Mouse (Mus musculus) lung, embryonic 15.5 days (tissue): ENCODE measurements around the gene Myo1d. TPM values are rescaled to one million over a fixed set of nuclear protein-coding genes. Genes with fewer than 3 reads are reported as not detected.

ENCODE experiments used
- ATAC-seq: fragments of 200-750 bp; cut with Nextera tagmentation; 2 replicates; pipeline ENCODE4 v1.8.0; 2017; ENCODE audit warnings: moderate number of reproducible peaks, borderline replicate concordance; ENCODE audit not compliant: low FRiP score, low TSS enrichment; ENCODE audit errors: extremely low read depth
- H3K27ac ChIP-seq: fragments of 300-500 bp; sonication (generic); 2 replicates; pipeline ENCODE4 v1.5.1; 2015; ENCODE audit warnings: moderate library complexity, mild to moderate bottlenecking, inconsistent platforms
- H3K27me3 ChIP-seq: fragments of 300-500 bp; sonication (generic); 2 replicates; pipeline ENCODE4 v1.6.1; 2015; ENCODE audit warnings: inconsistent platforms
- H3K36me3 ChIP-seq: fragments of 300-500 bp; sonication (generic); 2 replicates; pipeline ENCODE4 v1.6.1; 2015; ENCODE audit warnings: inconsistent platforms
- H3K4me1 ChIP-seq: fragments of 300-500 bp; sonication (generic); 2 replicates; pipeline ENCODE4 v1.6.1; 2015; ENCODE audit warnings: inconsistent platforms
- H3K4me2 ChIP-seq: fragments of 300-500 bp; sonication (generic); 2 replicates; pipeline ENCODE4 v1.6.1; 2015; ENCODE audit warnings: inconsistent platforms, mild to moderate bottlenecking, moderate library complexity
- H3K4me3 ChIP-seq: fragments of 300-500 bp; sonication (generic); 2 replicates; pipeline ENCODE4 v1.5.1; 2015; ENCODE audit warnings: mild to moderate bottlenecking, inconsistent platforms
- H3K9ac ChIP-seq: fragments of 300-500 bp; sonication (generic); 2 replicates; pipeline ENCODE4 v1.6.1; 2015; ENCODE audit warnings: inconsistent platforms
- H3K9me3 ChIP-seq: fragments of 300-500 bp; sonication (generic); 2 replicates; pipeline ENCODE4 v1.6.1; 2016; ENCODE audit warnings: inconsistent platforms
- WGBS: fragments of 180-500 bp; shearing (Covaris S2); methylation state at CpG from one replicate; pipeline ENCODE4 v1.1.7; 2015; 5-methylcytosine and 5-hydroxymethylcytosine counted together
- polyA plus RNA-seq: library from polyadenylated mRNA; unstranded; fragments of >200 nt; fragmentation: Nextera tagmentation; extraction: Ambion mirVana; gene quantifications from 2 replicates; pipeline ENCODE4 v1.2.1, GENCODE M21; 2015

Gene Myo1d
- polyA plus RNA-seq, 1 experiment from 2014 or later: 18.8 TPM

- Histone ChIP-seq H3K9ac (no peak overlapping the region), H3K36me3 (no peaks in the 10 kb centered on the region), H3K4me3 (no peak overlapping the region), H3K9me3 (no peaks in the 10 kb centered on the region), H3K27ac (no peak overlapping the region), H3K27me3 (no peaks in the 10 kb centered on the region), H3K4me1 (peaks cover 28% of the 10 kb centered on the region), H3K4me2 (no peak overlapping the region)
- 83% methylated on average over 5 of the region's 5 CpGs for WGBS
- ATAC-seq: no peak
These were observed 286.6 kb downstream of the Myo1d start for GRCm38 (mm10) chr11:80493186-80493585.

GRCm38 (mm10) chr11:80490831-80491230 lies 289.0 kb downstream of the Myo1d start:
- 65% methylated on average over 10 of the region's 10 CpGs for WGBS
- peak; percentile 37; the same call in 1 of the 2 replicates for ATAC-seq
- Histone ChIP-seq H3K4me2 (no peak overlapping the region), H3K27me3 (no peaks in the 10 kb centered on the region), H3K4me3 (no peak overlapping the region), H3K4me1 (peaks cover 29% of the 10 kb centered on the region), H3K9ac (no peak overlapping the region), H3K9me3 (no peaks in the 10 kb centered on the region), H3K27ac (no peak overlapping the region), H3K36me3 (no peaks in the 10 kb centered on the region)

GRCm38 (mm10) chr11:80489882-80490196 lies 290.0 kb downstream of the Myo1d start:
- H3K4me3 ChIP-seq: no peak overlapping the region
- WGBS: 31% methylated on average over 5 of the region's 5 CpGs
- ATAC-seq: peak; percentile 10; the same call in 1 of the 2 replicates
- H3K4me2 ChIP-seq: peak overlapping the region; percentile 19; the same call in 1 of the 2 replicates
- peak overlapping the region; percentile 35; the same call in 1 of the 2 replicates for H3K27ac ChIP-seq
- H3K9me3 ChIP-seq: no peaks in the 10 kb centered on the region
- peaks cover 29% of the 10 kb centered on the region for H3K4me1 ChIP-seq
- no peak overlapping the region for H3K9ac ChIP-seq
- no peaks in the 10 kb centered on the region for H3K27me3 ChIP-seq
- no peaks in the 10 kb centered on the region for H3K36me3 ChIP-seq

GRCm38 (mm10) chr11:80489172-80489881 lies 290.5 kb downstream of the Myo1d start:
- peak overlapping the region; percentile 35 for H3K27ac ChIP-seq

GRCm38 (mm10) chr11:80487904-80488587 lies 291.8 kb downstream of the Myo1d start:
- H3K4me1 ChIP-seq: peaks cover 29% of the 10 kb centered on the region
- no peak overlapping the region for H3K27ac ChIP-seq
- H3K27me3 ChIP-seq: no peaks in the 10 kb centered on the region
- no peak for ATAC-seq
- WGBS: 70% methylated on average over 15 of the region's 15 CpGs
- no peak overlapping the region for H3K9ac ChIP-seq
- H3K4me2 ChIP-seq: no peak overlapping the region
- H3K9me3 ChIP-seq: no peaks in the 10 kb centered on the region
- no peaks in the 10 kb centered on the region for H3K36me3 ChIP-seq
- H3K4me3 ChIP-seq: no peak overlapping the region

More at GRCm38 (mm10) chr11:80489172-80489881, 290.5 kb downstream of the Myo1d start:
- Histone ChIP-seq H3K9me3 (no peaks in the 10 kb centered on the region), H3K27me3 (no peaks in the 10 kb centered on the region), H3K4me1 (peaks cover 29% of the 10 kb centered on the region), H3K4me2 (peak overlapping the region; percentile 19; the same call in 1 of the 2 replicates), H3K4me3 (no peak overlapping the region), H3K9ac (no peak overlapping the region), H3K36me3 (no peaks in the 10 kb centered on the region)
- 43% methylated on average over 12 of the region's 12 CpGs for WGBS
- peak; percentile 28; the same call in 1 of the 2 replicates for ATAC-seq

GRCm38 (mm10) chr11:80485622-80486206 lies 294.1 kb downstream of the Myo1d start:
- H3K4me3 ChIP-seq: no peak overlapping the region
- no peak for ATAC-seq
- no peaks in the 10 kb centered on the region for H3K36me3 ChIP-seq
- no peaks in the 10 kb centered on the region for H3K9me3 ChIP-seq
- no peaks in the 10 kb centered on the region for H3K27me3 ChIP-seq
- H3K27ac ChIP-seq: no peak overlapping the region
- no peak overlapping the region for H3K9ac ChIP-seq
- no peak overlapping the region for H3K4me2 ChIP-seq
- WGBS: 78% methylated on average over 10 of the region's 10 CpGs
- peaks cover 24% of the 10 kb centered on the region for H3K4me1 ChIP-seq

- H3K4me3 ChIP-seq: no peak overlapping the region
- H3K4me2 ChIP-seq: no peak overlapping the region
- no peak for ATAC-seq
- H3K27ac ChIP-seq: no peak overlapping the region
- H3K9me3 ChIP-seq: no peaks in the 10 kb centered on the region
- H3K27me3 ChIP-seq: no peaks in the 10 kb centered on the region
- H3K4me1 ChIP-seq: peaks cover 21% of the 10 kb centered on the region
- 65% methylated on average over 9 of the region's 9 CpGs for WGBS
- no peak overlapping the region for H3K9ac ChIP-seq
- H3K36me3 ChIP-seq: no peaks in the 10 kb centered on the region
These were observed 294.7 kb downstream of the Myo1d start for GRCm38 (mm10) chr11:80485120-80485551.

- no peaks in the 10 kb centered on the region for H3K9me3 ChIP-seq
- no peak overlapping the region for H3K27ac ChIP-seq
- no peaks in the 10 kb centered on the region for H3K36me3 ChIP-seq
- H3K9ac ChIP-seq: no peak overlapping the region
- H3K27me3 ChIP-seq: no peaks in the 10 kb centered on the region
- 0 out of 2 replicates have a peak, but pooled peaks have one; percentile 21 for ATAC-seq
- no peak overlapping the region for H3K4me3 ChIP-seq
- 47% methylated on average over 12 of the region's 12 CpGs for WGBS
- H3K4me1 ChIP-seq: peaks cover 21% of the 10 kb centered on the region
- H3K4me2 ChIP-seq: no peak overlapping the region
These were observed 295.5 kb downstream of the Myo1d start for GRCm38 (mm10) chr11:80484191-80484791.

GRCm38 (mm10) chr11:80483536-80484067 lies 296.2 kb downstream of the Myo1d start:
- Histone ChIP-seq H3K4me2 (no peak overlapping the region), H3K27me3 (peaks cover 5% of the 10 kb centered on the region; the same call in 1 of the 2 replicates), H3K27ac (no peak overlapping the region), H3K9ac (no peak overlapping the region), H3K4me1 (peaks cover 20% of the 10 kb centered on the region), H3K36me3 (no peaks in the 10 kb centered on the region), H3K4me3 (no peak overlapping the region), H3K9me3 (no peaks in the 10 kb centered on the region)
- no peak for ATAC-seq
- 81% methylated on average over 6 of the region's 6 CpGs for WGBS

- H3K4me1 ChIP-seq: peaks cover 22% of the 10 kb centered on the region
- ATAC-seq: no peak
These were observed 296.9 kb downstream of the Myo1d start for GRCm38 (mm10) chr11:80482921-80483320.

GRCm38 (mm10) chr11:80482347-80482746 lies 297.5 kb downstream of the Myo1d start:
- Histone ChIP-seq H3K27ac (no peak overlapping the region), H3K4me1 (peaks cover 27% of the 10 kb centered on the region), H3K4me2 (no peak overlapping the region), H3K27me3 (peaks cover 7% of the 10 kb centered on the region; the same call in 1 of the 2 replicates), H3K9ac (no peak overlapping the region), H3K9me3 (no peaks in the 10 kb centered on the region), H3K36me3 (no peaks in the 10 kb centered on the region), H3K4me3 (no peak overlapping the region)
- no peak for ATAC-seq
- 75% methylated on average over 10 of the region's 10 CpGs for WGBS

More at GRCm38 (mm10) chr11:80482921-80483320, 296.9 kb downstream of the Myo1d start:
- Histone ChIP-seq H3K9me3 (no peaks in the 10 kb centered on the region), H3K9ac (no peak overlapping the region), H3K36me3 (no peaks in the 10 kb centered on the region), H3K27me3 (peaks cover 7% of the 10 kb centered on the region; the same call in 1 of the 2 replicates), H3K4me3 (no peak overlapping the region), H3K4me2 (no peak overlapping the region), H3K27ac (no peak overlapping the region)
- WGBS: 89% methylated on average over 7 of the region's 7 CpGs
